Mouse (Mus musculus) gastrocnemius, postnatal 10 days (tissue): ENCODE data around the gene Sntg2. TPM values are rescaled to one million over a fixed set of nuclear protein-coding genes. Genes with fewer than 3 reads are reported as not detected.

Experiments
- total RNA-seq, 2 experiments: library from RNA; stranded (reverse); gene quantifications; 2 replicates each; pipeline ENCODE4 v1.2.3; 2021

Gene Sntg2
- total RNA-seq, 2 experiments from 2014 or later, result 0.70 to 0.99 TPM

Other genes with a start within 250 kb of the Sntg2 start
- not detected for gene Tpo, start 240.8 kb downstream of the Sntg2 start, total RNA-seq
- 10 to 100 TPM in 1 of 2 experiments, 1 to 10 TPM in 1; 8.8 to 12.4 TPM for gene Tmem18, start 211.1 kb upstream of the Sntg2 start, total RNA-seq